Mouse (Mus musculus): Measurements from ENCODE around the gene Mrpl52.

DNA sequence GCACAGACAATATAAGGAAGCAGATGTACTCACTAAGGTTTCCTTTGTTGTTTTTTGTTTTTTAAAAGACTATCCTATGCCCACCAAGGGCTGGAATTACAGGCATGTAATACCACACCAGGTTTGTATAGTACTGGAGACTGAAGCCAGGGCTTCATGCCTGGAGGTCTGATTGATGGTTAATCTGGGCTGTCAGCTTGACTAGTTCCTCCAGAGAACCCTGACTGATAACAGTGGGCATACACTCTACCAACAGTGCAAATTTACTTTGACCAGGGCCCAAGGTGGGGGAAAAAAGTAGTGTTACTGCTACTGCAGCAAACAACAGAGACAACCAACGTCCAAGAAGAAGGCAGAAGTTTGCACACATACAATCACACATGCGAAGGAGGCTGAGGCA lies 44.8 kb downstream of the Mrpl52 start:
- TF ChIP-seq USF1 (IDR thresholded peaks at IDR 0.05; ENCODE audit: low read depth) (no peak), CTCF (IDR thresholded peaks at IDR 0.05; ENCODE audit: control insufficient read depth, insufficient read depth, insufficient read length) (no peak), CEBPB (IDR thresholded peaks at IDR 0.05; ENCODE audit: low read depth) (no peak), MYOG (IDR thresholded peaks at IDR 0.05; ENCODE audit: control insufficient read depth, extremely low read depth, insufficient read length) (no peak), MAX (IDR thresholded peaks at IDR 0.05) (no peak), MYOD1 (IDR thresholded peaks at IDR 0.05; ENCODE audit: control insufficient read depth, insufficient read length, low read depth) (no peak), FOSL1 (IDR thresholded peaks at IDR 0.05; ENCODE audit: insufficient read depth, low read length, poor library complexity, severe bottlenecking) (no peak)
